Mouse (Mus musculus): ENCODE measurements around the gene Pdzd2.

The Pdzd2 gene

GRCm38 (mm10) chr15:12628451-12628850, 111.3 kb downstream of the Pdzd2 start:
- intact Hi-C loops (cut with DNase I): no loop called here

- intact Hi-C loops (cut with DNase I): no loop called here
These were observed 112.8 kb downstream of the Pdzd2 start for GRCm38 (mm10) chr15:12626930-12627329.

- intact Hi-C loops (cut with DNase I): no loop called here
These were observed 113.6 kb downstream of the Pdzd2 start for GRCm38 (mm10) chr15:12626166-12626565.

- intact Hi-C loops (cut with DNase I): no loop called here
These were observed 114.2 kb downstream of the Pdzd2 start for GRCm38 (mm10) chr15:12625524-12625923.

DNA sequence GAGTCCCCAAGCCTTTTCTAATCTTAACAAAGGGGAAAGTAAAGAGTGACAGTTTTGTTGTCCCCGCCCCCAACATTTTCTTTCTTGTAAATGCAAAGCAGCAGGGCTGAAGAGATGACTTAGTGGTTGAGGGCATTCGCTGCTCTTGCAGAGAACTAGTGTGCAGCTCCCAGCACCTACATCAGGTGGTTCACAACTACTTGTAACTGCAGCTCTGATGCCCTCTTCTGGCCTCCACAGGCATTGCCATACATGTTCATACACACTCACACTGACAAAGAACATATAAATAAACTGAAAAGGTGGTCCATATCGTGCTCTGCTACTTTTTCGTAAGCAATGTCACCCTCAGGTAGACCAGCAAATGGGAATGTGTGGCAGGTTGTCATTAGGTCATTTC, 116.2 kb downstream of the Pdzd2 start:
- intact Hi-C loops (cut with DNase I): no loop called here

DNA sequence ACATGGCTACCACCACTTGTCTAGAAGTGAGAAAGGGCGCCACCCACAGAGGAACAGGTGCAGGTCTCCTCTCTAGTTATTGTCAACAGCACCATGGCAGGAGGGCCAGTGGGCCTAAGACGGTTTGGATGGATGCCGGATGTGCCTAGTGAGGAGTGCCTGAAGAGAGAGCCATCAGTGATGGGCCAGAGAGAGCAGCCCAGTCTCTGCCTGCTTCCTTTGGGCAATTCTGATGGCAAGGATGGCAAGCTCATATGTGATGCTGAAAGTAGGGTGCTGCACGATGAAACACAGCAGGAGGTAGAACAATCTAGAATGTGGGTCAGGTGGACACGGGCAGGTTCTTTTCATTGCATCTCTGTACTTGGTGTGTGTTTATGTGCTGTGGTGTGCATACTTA, 117.0 kb downstream of the Pdzd2 start:
- intact Hi-C loops (cut with DNase I): no loop called here

DNA sequence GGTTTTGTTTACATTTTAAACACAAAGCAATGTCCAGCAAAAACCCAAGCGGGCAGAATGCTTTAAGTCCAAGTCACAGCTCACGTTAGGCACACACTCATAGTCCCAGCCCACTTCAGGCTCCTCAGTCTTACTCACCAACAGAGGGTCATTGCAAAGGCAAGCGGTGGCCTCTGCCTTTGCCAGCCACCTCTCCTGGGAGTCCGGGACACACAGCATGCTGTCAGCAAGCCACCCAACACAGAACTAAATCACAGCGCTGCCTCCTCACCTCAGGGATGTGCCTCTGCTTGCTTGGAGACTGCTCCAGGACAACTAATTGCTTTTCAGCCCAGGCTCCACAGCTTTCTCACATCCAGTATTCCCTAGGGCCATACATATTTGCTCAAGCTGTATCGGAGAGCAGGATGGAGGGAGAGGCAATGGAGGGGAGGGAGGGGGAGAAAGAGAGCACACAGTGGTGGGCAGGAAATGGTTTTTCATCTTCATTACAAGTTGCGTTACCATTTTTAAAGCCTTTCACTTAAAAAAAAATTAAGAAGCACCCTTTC, 117.6 kb downstream of the Pdzd2 start:
- intact Hi-C loops (cut with DNase I): no loop called here

GRCm38 (mm10) chr15:12619273-12619672, 120.5 kb downstream of the Pdzd2 start:
- intact Hi-C loops (cut with DNase I): no loop called here

DNA sequence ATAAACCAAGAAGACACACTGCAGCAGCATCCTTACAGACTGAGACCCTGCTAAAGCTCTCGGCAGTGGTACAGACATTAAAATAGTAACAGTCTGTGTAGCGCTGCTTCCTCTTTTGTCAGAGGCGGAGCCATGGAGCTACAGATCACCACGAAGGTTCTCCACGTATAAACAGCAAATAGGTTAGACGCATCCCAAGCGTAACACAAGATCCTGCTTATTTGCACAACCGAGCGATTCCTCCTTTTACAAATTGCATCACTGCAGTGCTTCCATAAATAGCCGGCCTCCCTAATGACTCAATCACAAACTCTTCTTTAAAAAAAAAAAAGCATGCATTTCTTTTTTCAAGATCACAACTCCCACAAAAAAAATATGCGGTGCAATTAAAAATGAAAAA, 122.1 kb downstream of the Pdzd2 start:
- intact Hi-C loops (cut with DNase I): no loop called here

DNA sequence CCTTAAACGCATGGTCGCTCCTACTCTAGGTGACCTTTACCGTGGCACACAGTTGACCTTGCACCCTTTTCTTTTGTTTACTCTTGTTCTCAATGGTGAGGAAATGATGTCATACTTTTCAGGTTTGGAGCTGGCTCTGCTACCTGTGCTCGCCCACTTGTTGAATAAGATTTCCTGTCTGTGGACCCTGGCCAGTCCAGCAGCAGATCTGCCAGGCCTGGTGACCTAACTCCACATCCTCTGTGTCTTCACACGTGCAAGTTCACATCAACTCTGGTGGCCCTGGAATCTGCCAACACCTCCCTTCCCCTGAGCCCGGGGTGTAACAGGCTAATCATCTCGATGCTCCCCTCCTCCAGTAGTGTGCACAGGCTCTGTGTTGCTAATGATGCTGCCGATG, 122.5 kb downstream of the Pdzd2 start:
- intact Hi-C loops (cut with DNase I): no loop called here

DNA sequence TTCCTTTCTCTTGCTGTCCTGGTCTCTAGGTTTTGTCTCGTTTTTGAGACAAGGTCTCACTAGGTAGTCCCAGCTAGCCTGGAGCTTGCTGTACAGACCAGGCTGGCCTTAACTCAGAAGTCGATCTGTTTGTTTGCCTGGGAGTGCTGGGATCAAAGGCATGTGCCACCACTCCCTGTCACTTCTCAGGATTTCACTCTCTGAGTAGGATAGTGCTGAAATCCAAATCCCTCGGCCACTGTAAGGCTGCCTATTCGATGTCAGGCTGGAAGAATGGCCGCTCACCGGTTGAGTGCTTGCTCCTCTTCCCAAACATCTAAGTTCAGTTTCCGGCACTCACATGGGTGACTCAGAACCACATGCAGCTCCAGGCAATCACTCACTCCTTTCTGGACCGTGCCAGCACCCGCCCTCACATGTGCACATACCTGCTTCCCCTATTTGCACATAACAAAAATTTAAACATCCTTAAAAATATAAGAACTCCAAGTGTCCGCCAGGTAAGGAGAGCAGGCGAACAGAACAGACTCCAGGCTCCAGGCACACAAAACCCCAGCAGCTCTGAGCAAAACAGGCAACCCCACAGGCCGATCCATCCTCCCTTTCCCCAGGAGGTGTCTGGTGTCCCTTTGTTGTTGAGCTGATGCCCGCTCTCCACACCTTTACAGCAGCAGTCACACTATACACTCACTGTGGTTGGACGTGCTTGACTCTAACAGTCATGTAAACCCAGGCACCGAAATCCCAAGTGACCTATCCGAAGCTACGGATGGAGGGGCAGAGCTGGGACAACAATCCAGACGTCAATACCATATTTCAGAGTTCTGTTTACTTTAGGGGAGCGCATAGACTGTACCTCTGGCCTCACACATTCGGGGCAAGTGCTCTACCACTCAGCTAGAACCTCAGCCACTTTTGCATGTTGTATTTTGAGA, 124.5 kb downstream of the Pdzd2 start:
- intact Hi-C loops (cut with DNase I): no loop called here

GRCm38 (mm10) chr15:12614011-12614410, 125.7 kb downstream of the Pdzd2 start:
- intact Hi-C loops (cut with DNase I): no loop called here

DNA sequence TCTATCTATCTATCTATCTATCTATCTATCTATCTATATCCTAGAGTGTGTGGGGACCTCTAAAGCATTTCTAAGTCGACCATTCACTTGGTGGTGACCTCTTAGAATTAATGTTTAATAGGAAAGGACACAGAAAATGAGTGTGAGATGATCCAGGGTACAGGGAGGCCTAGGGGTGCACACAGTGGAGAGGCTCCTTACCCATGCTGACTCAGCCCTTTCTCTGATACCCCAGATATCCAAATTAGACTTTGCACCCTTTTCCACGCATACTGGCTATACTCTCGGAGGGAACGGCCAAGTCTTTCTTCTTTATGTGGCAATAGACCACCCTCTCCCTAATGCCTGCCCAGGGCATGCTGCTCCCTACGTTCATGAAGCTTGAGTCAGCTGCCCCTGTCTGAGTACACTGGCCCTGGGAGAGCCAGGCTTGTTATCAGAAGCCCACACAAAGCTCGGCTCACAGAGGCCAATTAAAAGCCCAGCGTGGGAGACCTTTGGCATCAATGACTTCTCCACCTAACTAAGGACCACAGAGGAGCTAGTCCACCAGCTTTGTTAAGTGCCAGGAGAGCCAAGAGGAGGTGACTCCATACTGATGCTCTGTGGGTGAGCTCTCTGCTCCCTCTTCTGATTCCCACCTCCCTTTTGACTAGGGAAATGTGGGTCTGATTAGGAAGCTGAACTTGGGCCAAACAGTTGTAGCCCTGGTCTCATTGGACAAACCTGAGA, 126.6 kb downstream of the Pdzd2 start:
- intact Hi-C loops (cut with DNase I): no loop called here

DNA sequence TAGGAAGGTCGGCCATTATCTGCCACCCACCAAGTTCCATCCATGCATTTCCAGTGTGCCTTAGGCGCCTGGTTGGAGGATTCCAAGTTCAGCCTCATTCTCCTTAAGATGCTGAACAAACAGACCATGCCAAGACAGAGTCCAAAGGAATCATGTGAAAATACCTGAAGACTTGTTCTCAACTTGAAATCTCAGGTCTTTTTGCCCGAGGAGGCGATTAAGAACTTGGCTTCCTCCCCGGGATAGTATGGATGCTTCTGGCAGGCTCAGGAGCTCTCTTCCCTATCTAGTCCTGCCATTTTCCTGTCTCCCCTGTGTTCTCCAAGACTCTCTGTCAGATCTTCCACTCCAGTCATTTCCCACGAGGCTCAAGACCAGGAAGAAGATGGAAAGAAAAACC, 131.6 kb downstream of the Pdzd2 start:
- intact Hi-C loops (cut with DNase I): no loop called here

GRCm38 (mm10) chr15:12606306-12606705, 133.4 kb downstream of the Pdzd2 start:
- intact Hi-C loops (cut with DNase I): no loop called here

DNA sequence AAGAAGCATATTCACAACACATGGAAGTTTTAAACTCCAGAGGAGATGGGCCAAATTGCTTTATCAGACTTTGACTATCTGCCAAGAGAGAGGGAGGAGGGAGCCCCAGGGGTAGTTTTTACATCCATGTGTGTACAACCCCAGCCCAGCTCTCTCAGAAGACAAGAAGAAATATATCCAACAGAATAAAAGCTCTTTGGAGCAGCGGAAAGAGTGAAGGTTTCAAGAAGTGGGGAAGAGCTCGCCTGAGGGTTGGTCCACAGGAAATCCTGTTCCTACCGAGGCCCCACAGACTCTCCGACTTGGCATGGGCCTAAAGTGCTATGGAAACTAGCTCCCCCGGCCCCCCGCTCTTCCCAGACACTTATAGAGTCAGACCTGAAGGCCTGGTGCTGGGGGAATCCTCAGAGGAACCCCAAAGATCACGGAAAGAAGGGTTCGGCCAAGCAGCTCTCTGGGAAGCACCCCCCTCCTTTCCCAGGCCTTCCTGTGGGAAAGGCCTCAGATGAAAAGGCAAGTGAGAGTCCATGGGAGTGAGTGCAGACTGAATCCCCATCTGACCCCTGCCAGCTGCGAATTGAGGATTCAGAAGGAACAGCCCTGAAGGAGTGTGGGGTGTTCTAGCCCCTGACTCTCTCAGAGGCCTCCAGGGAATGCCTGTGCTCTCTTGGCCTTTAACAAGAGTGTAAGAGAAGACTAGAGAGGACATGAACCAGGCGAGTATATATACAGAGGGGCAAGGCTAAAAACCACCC, 134.3 kb downstream of the Pdzd2 start:
- intact Hi-C loops (cut with DNase I): no loop called here

DNA sequence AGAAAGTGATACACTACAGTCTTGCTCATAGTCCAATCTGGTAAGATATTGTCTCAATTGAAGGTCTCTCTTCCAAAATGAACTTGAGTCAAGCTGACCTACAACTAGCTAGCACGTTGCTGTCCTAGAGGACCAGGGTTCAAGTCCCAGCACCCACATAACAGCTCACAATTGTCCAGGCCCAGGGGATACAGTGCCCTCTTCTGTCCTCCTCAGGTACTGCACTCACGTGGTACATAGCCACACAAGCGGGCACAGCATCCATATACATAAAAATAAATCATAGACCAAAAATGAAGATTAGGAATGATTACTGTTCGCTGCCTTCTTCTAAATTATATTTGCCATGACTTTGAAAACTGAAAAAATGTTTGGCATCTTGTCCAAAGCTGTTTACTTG, 136.1 kb downstream of the Pdzd2 start:
- intact Hi-C loops (cut with DNase I): no loop called here

- intact Hi-C loops (cut with DNase I): no loop called here
These were observed 146.6 kb downstream of the Pdzd2 start for GRCm38 (mm10) chr15:12593094-12593493.

DNA sequence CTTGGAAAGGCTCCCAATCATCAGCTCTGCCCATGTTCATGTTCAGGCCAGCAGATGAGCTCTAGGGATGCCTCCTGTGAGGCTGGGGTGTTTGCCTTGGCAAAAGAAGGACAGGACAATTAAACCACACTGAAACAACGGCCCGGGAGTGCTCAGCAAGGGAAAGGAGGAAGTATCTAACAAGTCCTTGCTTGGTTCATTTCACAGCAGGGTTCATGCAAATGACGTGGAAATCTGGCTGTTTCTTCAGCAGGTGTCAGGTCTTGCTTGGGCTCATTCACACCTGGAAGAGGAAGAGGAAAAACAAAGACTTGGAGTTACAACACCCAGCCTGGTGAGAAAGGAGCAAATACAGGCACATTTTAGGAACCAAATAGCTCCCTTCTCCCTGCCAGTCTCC, 147.1 kb downstream of the Pdzd2 start:
- intact Hi-C loops (cut with DNase I): no loop called here

- intact Hi-C loops (cut with DNase I): loop anchor here (5.0 kb wide), 1 partner anchor 154 kb away; no protein-coding TSS in a partner anchor
These were observed 151.1 kb downstream of the Pdzd2 start for GRCm38 (mm10) chr15:12588661-12589060.

DNA sequence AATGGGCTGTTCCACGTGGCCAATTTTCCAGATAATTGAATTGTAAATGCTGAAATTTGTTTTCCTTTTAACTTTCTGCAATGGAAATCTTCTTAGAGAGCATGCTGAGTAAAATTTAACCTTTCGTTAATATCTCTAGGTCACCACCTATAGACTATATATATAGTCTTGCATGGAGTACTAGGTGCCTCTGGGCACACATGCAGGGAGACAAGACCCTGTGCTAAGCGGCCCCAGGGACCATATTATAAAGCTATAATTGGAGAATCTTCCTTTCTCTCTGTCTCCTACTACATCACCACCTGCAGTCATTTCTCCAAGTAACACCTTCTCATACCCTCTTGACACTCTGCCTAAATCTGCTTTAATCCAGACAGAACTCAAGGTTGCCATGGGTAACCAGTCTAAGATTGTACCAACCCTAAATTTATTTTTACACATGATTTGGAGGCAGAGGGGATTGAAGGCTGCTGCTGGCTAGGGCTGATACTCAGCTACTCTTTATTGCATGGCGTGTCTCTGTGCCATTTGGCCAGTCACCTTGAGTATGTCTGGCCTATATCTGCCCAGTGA, 152.8 kb downstream of the Pdzd2 start:
- intact Hi-C loops (cut with DNase I): loop anchor here (2.0 to 5.0 kb wide), 2 partner anchors 155 to 208 kb away; no protein-coding TSS in a partner anchor
